Mouse (Mus musculus): ENCODE results near the gene 1700123O20Rik.

Gene 1700123O20Rik

GRCm38 (mm10) chr14:54724049-54724448 is 38.0 kb downstream of the 1700123O20Rik start:
- DNase-seq (ENCODE audit: low spot score), result no peak

- no peak for DNase-seq (ENCODE audit: low spot score)
Observed at GRCm38 (mm10) chr14:54727565-54727964, 41.5 kb downstream of the 1700123O20Rik start.

- no peak for DNase-seq (ENCODE audit: low spot score)
Observed at GRCm38 (mm10) chr14:54728823-54729653, 43.0 kb downstream of the 1700123O20Rik start.

- no peak for DNase-seq (ENCODE audit: low spot score)
Observed at GRCm38 (mm10) chr14:54730305-54730704, 44.3 kb downstream of the 1700123O20Rik start.

GRCm38 (mm10) chr14:54732206-54732605 is 46.2 kb downstream of the 1700123O20Rik start:
- DNase-seq (ENCODE audit: low spot score), result no peak

- no peak for DNase-seq (ENCODE audit: low spot score)
Observed at GRCm38 (mm10) chr14:54734004-54734403, 48.0 kb downstream of the 1700123O20Rik start.

GRCm38 (mm10) chr14:54735221-54735620 is 49.2 kb downstream of the 1700123O20Rik start:
- DNase-seq (ENCODE audit: low spot score), result no peak

GRCm38 (mm10) chr14:54736555-54737552 is 50.8 kb downstream of the 1700123O20Rik start:
- peak; percentile 49 for DNase-seq (ENCODE audit: low spot score)

- DNase-seq (ENCODE audit: low spot score), result peak; percentile 41
Observed at GRCm38 (mm10) chr14:54737634-54738033, 51.6 kb downstream of the 1700123O20Rik start.

Data from retina, embryonic 14.5 days (tissue).